Mouse (Mus musculus): Measurements from ENCODE around the gene Nucks1. TPM values are rescaled to one million over a fixed set of nuclear protein-coding genes. Genes with fewer than 3 reads are reported as not detected.

The Nucks1 gene
- total and polyA plus RNA-seq, 2 experiments from 2014 or later, result 51.7 to 121 TPM

- Histone ChIP-seq H3K4me3 (ENCODE audit: low read depth, low read length) (no peak overlapping the region), H3K36me3 (ENCODE audit: insufficient read depth, low read length) (no peaks in the 10 kb centered on the region), H3K9ac (replicated peaks; ENCODE audit: low read length, poor library complexity, severe bottlenecking) (no peak overlapping the region), H3K4me1 (ENCODE audit: insufficient read depth, low read length) (no peaks in the 10 kb centered on the region), H3K27ac (ENCODE audit: low read depth, low read length) (no peak overlapping the region), H3K27me3 (ENCODE audit: insufficient read depth, low read length) (no peaks in the 10 kb centered on the region), H3K4me2 (ENCODE audit: low read depth, low read length, poor library complexity, severe bottlenecking) (no peak overlapping the region), H3K9me3 (ENCODE audit: low read length) (no peaks in the 10 kb centered on the region)
- 69% methylated on average over 16 of the region's 16 CpGs for WGBS
- no peak for TF ChIP-seq CTCF (IDR thresholded peaks at IDR 0.05)
- ATAC-seq (ENCODE audit: low FRiP score) (no peak), DNase-seq (ENCODE audit: low spot score) (no peak)
Observed at GRCm38 (mm10) chr1:131942621-131943590, 32.6 kb downstream of the Nucks1 start.

GRCm38 (mm10) chr1:131945674-131946440, 35.5 kb downstream of the Nucks1 start:
- Histone ChIP-seq H3K4me1 (ENCODE audit: insufficient read depth, low read length) (no peaks in the 10 kb centered on the region), H3K4me3 (ENCODE audit: low read depth, low read length) (no peak overlapping the region), H3K4me2 (ENCODE audit: low read depth, low read length, poor library complexity, severe bottlenecking) (no peak overlapping the region), H3K27me3 (ENCODE audit: insufficient read depth, low read length) (no peaks in the 10 kb centered on the region), H3K27ac (ENCODE audit: low read depth, low read length) (no peak overlapping the region), H3K36me3 (ENCODE audit: insufficient read depth, low read length) (no peaks in the 10 kb centered on the region), H3K9ac (replicated peaks; ENCODE audit: low read length, poor library complexity, severe bottlenecking) (no peak overlapping the region), H3K9me3 (ENCODE audit: low read length) (no peaks in the 10 kb centered on the region)
- WGBS, result 70% methylated on average over 10 of the region's 10 CpGs
- no peak for TF ChIP-seq CTCF (IDR thresholded peaks at IDR 0.05)
- DNase-seq (ENCODE audit: low spot score) (no peak), ATAC-seq (ENCODE audit: low FRiP score) (no peak)

DNA sequence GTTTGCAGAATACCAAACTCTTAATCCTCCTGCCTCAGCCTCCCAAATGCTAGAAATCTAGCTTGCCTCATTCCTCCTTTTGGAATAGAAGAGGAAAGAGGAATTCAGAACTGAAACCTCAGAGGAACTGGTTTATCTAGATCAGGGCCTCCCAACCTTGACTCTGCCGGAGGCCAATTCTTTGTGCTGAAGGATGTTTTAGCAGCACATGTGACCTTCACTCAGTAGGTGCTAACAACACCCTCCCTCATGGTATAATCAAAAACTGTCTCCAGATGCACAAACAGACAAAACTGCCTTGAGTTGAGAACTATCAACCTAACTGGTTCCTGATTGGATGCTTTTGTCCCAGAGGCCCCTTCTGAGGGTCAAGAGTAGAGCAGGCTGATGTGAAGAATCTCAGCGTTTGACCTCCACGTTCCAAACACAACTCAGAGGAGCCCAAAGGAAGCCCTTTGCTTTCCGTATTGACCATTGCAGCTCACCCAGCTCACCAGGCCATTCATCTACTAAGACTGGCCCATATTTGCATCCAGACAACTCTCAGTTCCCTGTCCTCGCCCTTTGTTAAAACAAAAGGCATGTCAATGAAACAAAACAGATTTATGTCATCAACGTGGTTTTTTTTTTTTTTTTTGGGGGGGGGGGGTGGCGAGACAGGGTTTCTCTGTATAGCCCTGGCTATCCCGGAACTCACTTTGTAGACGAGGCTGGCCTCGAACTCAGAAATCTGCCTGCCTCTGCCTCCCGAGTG, 36.3 kb downstream of the Nucks1 start:
- H3K4me1 ChIP-seq (ENCODE audit: insufficient read depth, low read length), result no peaks in the 10 kb centered on the region
- no peak overlapping the region for H3K4me2 ChIP-seq (ENCODE audit: low read depth, low read length, poor library complexity, severe bottlenecking)
- no peak overlapping the region for H3K27ac ChIP-seq (ENCODE audit: low read depth, low read length)
- H3K27me3 ChIP-seq (ENCODE audit: insufficient read depth, low read length), result no peaks in the 10 kb centered on the region
- H3K9me3 ChIP-seq (ENCODE audit: low read length), result no peaks in the 10 kb centered on the region
- H3K9ac ChIP-seq (replicated peaks; ENCODE audit: low read length, poor library complexity, severe bottlenecking), result no peak overlapping the region
- ATAC-seq (ENCODE audit: low FRiP score) (no peak), DNase-seq (ENCODE audit: low spot score) (no peak)
- whole genome bisulfite sequencing, result 87% methylated on average over 11 of the region's 11 CpGs
- no peaks in the 10 kb centered on the region for H3K36me3 ChIP-seq (ENCODE audit: insufficient read depth, low read length)
- H3K4me3 ChIP-seq (ENCODE audit: low read depth, low read length), result no peak overlapping the region
- no peak for TF ChIP-seq CTCF (IDR thresholded peaks at IDR 0.05)

DNA sequence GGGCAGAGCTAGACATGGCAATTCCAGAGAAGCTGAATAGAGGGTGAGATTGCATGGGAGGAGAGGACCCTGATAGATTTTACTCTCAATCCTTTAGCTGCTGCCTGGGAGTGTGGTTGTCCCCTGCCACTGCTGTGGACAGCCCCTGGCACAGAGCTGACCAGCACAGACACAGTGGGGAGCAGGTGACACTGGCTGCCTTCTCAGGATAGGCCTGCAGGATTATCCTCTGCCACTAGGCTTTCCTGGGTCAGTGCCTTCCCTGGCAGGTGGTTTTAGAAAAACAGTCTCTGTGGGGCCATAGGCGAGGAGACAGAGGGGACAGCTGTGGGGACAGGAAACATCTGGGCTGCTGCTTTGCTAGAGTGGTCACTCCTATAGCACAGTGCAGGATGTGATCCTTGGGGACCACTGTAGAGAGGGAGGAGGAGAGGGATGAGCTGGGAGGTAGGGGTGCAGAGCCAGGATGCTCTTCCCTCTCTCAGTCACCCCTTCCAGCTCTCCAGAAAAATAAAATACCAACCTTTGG, 37.7 kb downstream of the Nucks1 start:
- 0 out of 2 replicates have a peak, but pooled peaks have one; percentile 13 for TF ChIP-seq CTCF (IDR thresholded peaks at IDR 0.05)
- Histone ChIP-seq H3K36me3 (ENCODE audit: insufficient read depth, low read length) (no peaks in the 10 kb centered on the region), H3K4me3 (ENCODE audit: low read depth, low read length) (no peak overlapping the region), H3K4me2 (ENCODE audit: low read depth, low read length, poor library complexity, severe bottlenecking) (no peak overlapping the region), H3K27me3 (ENCODE audit: insufficient read depth, low read length) (no peaks in the 10 kb centered on the region), H3K9me3 (ENCODE audit: low read length) (no peaks in the 10 kb centered on the region), H3K4me1 (ENCODE audit: insufficient read depth, low read length) (no peaks in the 10 kb centered on the region), H3K9ac (replicated peaks; ENCODE audit: low read length, poor library complexity, severe bottlenecking) (no peak overlapping the region), H3K27ac (ENCODE audit: low read depth, low read length) (no peak overlapping the region)
- no peak for DNase-seq (ENCODE audit: low spot score)
- ATAC-seq (ENCODE audit: low FRiP score), result no peak
- 25% methylated on average over 1 of the region's 1 CpGs for WGBS

GRCm38 (mm10) chr1:131954242-131954865, 44.0 kb downstream of the Nucks1 start:
- no peak for ATAC-seq (ENCODE audit: low FRiP score)
- H3K36me3 ChIP-seq (ENCODE audit: insufficient read depth, low read length), result no peaks in the 10 kb centered on the region

More at GRCm38 (mm10) chr1:131954242-131954865, 44.0 kb downstream of the Nucks1 start:
- 81% methylated on average over 12 of the region's 12 CpGs for WGBS
- TF ChIP-seq CTCF (IDR thresholded peaks at IDR 0.05), result no peak
- Histone ChIP-seq H3K4me2 (ENCODE audit: low read depth, low read length, poor library complexity, severe bottlenecking) (no peak overlapping the region), H3K9ac (replicated peaks; ENCODE audit: low read length, poor library complexity, severe bottlenecking) (no peak overlapping the region), H3K27ac (ENCODE audit: low read depth, low read length) (no peak overlapping the region), H3K9me3 (ENCODE audit: low read length) (no peaks in the 10 kb centered on the region), H3K4me3 (ENCODE audit: low read depth, low read length) (no peak overlapping the region), H3K27me3 (ENCODE audit: insufficient read depth, low read length) (no peaks in the 10 kb centered on the region), H3K4me1 (ENCODE audit: insufficient read depth, low read length) (no peaks in the 10 kb centered on the region)
- DNase-seq (ENCODE audit: low spot score), result no peak

Data from midbrain, postnatal 0 days (tissue).